Mouse (Mus musculus): ENCODE measurements at regions not wholly inside any gene's neighbourhood (a gene's known extent, or its start where the extent isn't known, plus 50 kb on each side); places are given as distances from the start of the nearest gene placed in this dataset.

DNA sequence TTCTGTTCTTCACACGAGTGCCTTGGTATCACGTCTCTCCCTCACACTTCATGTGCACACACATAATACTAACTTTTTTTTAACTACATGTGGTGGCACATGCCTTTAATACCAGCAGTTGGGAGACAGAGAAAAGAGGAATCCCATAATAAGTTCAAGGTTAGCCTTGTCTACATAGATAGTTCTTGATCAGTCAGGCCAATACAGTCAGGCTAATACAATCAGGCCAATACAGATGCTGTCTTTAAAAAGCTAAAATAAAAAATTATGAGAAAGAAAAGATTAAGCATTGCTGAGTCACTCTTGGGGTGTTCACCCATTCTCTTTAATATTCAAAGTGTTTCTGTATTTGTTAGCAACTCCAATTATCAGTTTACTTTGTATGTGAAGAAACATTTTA is 61.3 kb upstream of the Podxl start:
- intact Hi-C loops (cut with DNase I) = loop anchor here (5.0 kb wide), 1 partner anchor 33 kb away; no protein-coding TSS in a partner anchor
- no peak for DNase-seq

GRCm38 (mm10) chr6:31624374-31624773 is 60.6 kb upstream of the Podxl start:
- peak in 1 of 2 experiments; percentile 23 for DNase-seq
- intact Hi-C loops (cut with DNase I) = no loop called here

DNA sequence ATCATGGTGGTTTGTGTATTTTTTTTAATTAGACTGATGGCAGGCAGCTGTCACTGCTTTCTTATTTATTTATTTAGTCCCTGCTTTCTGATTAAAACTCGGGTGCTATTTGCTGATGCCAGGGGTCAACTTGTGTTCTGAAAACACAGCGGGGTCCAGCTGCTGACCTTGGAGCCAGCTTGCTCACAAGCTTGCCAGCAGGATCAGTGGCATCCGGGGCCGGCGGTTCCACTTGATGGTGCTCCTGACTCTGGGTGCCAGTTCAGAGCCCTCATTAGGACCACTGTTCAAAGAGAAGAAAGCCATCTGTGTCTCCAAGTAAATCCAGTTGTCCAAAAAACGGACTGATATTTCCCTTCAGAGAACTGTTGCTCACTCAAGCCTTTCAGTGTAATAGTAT is 57.2 kb upstream of the Podxl start:
- intact Hi-C loops (cut with DNase I) = no loop called here
- DNase-seq = no peak

DNA sequence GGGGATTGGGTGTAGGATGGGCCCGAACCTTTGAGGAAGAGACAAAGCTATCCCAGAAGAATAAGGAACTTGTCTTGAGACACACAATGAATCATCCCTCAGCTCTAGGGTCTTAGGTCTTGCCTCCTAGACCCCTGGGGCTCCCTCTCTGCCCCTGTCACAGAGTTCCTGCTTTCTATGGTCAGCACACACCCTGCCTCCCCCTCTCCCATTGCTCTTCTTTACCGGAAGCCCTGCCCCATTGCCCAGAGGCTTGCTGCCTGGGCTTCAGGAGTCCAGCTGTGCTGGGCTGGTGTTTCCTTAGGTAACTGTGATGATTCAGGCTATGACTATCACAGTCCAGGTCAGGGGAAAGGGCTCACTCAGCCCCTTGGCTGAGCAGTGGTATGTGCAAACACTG is 55.1 kb upstream of the Podxl start:
- intact Hi-C loops (cut with DNase I) = loop anchor here (5.0 kb wide), 1 partner anchor 57 kb away; the partner anchor contains the start of gene Podxl

GRCm38 (mm10) chr6:31617341-31617740 is 53.6 kb upstream of the Podxl start:
- intact Hi-C loops (cut with DNase I) = loop anchor here (5.0 kb wide), 1 partner anchor 55 kb away; the partner anchor contains the start of gene Podxl
- DNase-seq = peak; percentile 65 to 71

More for the DNA sequence above, 55.1 kb upstream of the Podxl start:
- DNase-seq = no peak

DNA sequence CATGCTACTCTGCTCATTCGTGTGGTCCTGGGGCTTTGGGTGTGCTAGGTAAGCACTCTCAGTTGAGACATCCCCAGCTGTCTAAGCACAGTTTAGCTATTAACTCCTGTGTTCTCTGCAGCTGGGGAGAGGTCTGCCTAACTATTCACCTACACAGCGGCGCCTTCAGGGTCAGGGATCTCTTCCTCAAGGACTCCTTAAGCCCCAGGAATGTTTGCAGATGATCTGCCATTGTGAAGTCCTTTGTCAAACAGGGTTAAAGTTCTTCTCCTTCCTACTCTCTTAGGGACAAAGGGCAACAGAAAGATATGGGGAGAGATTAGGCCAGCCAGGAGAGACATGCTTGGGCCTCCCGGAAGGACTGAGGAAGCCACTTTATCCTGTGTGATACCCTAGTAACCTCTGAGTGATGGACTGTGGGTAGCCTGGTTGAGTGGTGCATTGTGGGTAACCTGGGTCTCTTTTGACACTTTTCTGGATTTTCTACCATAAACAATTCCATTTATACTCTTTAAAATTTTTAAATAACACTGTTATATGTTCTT is 51.7 kb upstream of the Podxl start:
- no peak for DNase-seq
- intact Hi-C loops (cut with DNase I) = loop anchor here (5.0 kb wide), 1 partner anchor 53 kb away; the partner anchor contains the start of gene Podxl

- no peak for DNase-seq
- intact Hi-C loops (cut with DNase I) = no loop called here
Measured at GRCm38 (mm10) chr6:31614563-31614962, 50.8 kb upstream of the Podxl start.

DNA sequence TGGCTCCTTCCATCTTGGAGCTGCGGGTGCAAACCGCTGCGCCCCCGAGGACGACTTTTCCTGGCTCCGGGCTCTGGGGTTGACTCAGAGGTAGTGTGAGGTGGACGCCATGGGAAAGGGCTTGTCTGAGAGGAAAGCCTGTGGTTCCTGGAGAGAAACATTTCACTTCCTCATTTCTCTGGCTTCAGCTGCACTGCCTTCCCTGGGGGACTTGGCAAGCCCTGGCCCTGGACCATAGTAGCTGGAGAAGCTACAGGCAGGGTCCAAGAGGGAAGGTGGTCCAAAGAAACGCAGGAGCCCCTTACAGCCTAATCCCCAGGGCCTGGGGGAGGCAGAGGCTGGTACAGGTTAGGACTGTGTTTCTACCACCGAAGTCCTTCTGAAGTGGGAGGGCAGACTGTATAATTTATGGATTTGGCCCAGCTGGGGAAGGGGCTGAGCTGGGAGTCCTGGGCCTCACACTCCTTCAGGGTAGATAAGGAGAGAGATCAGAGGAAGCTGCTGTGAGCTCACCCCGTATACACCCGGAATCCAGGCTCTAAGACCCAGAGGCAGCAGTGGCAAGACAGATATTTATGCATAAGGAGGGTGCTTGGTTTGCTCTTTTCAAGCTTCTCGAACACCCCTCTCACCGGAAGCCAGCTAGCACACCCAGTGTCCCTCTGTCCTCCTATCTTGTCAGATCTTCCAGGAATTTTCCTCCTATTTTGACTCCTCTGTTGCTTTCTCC is 50.0 kb upstream of the Podxl start:
- intact Hi-C loops (cut with DNase I) = no loop called here
- DNase-seq = peak; percentile 47 to 48
